ENCODE assay signal across 31 mouse cellular contexts in genomic region chr2:146819065-146819464, GRCm38 (mm10).
"Had no signal": no experiment of that assay in that cellular context is flagged by ENCODE, and none has a peak within 500 bp of the region (broad histone marks: within the 10 kb centered on the region; RNA-seq: fewer than 3 reads in every experiment).

No protein-coding gene starts in this region.

- DNase-seq: left cerebral cortex, postnatal 4 days; liver; liver, embryonic 13.5 days; liver, postnatal 0 days; lung, adult 18-20 months; lung, adult 2 months; lung, embryonic 14.5 days; lung, postnatal 10 days; lung, postnatal 14 days; lung, postnatal 36 days; lung, postnatal 4 days; midbrain, embryonic 14.5 days had no signal

- ATAC-seq: liver, embryonic 12.5 days; liver, postnatal 0 days; lung, postnatal 0 days; midbrain, embryonic 13.5 days; midbrain, embryonic 15.5 days; midbrain, embryonic 16.5 days had no signal

- H3K4me2 ChIP-seq: limb, embryonic 12.5 days; limb, embryonic 13.5 days; limb, embryonic 15.5 days; liver, embryonic 11.5 days; liver, embryonic 12.5 days; liver, embryonic 13.5 days; liver, embryonic 15.5 days; lung, embryonic 14.5 days; lung, embryonic 15.5 days; midbrain, embryonic 11.5 days; midbrain, embryonic 12.5 days; midbrain, embryonic 13.5 days; midbrain, embryonic 15.5 days had no signal

- H3K4me1 ChIP-seq: limb, embryonic 13.5 days; limb, embryonic 15.5 days; liver, embryonic 12.5 days; liver, embryonic 13.5 days; liver, embryonic 15.5 days; lung, embryonic 15.5 days; megakaryocyte, embryonic 14.5 days had no signal

- H3K36me3 ChIP-seq: limb, embryonic 10.5 days; limb, embryonic 12.5 days; limb, embryonic 13.5 days; limb, embryonic 15.5 days; liver, embryonic 12.5 days; liver, embryonic 13.5 days; liver, embryonic 15.5 days; lung, embryonic 15.5 days; midbrain, embryonic 10.5 days; midbrain, embryonic 12.5 days; midbrain, embryonic 13.5 days; midbrain, embryonic 15.5 days had no signal

- H3K9me3 ChIP-seq: limb, embryonic 10.5 days; limb, embryonic 13.5 days; limb, embryonic 15.5 days; liver, embryonic 12.5 days; liver, embryonic 13.5 days; liver, embryonic 15.5 days; lung, embryonic 15.5 days; megakaryocyte, embryonic 14.5 days; midbrain, embryonic 10.5 days; midbrain, embryonic 12.5 days; midbrain, embryonic 13.5 days; midbrain, embryonic 15.5 days had no signal

- H3K27me3 ChIP-seq: limb, embryonic 12.5 days; limb, embryonic 13.5 days; limb, embryonic 15.5 days; liver, embryonic 12.5 days; liver, embryonic 13.5 days; liver, embryonic 15.5 days; lung, embryonic 15.5 days had no signal

- H3K9ac ChIP-seq: limb, embryonic 12.5 days; limb, embryonic 13.5 days; limb, embryonic 15.5 days; liver, embryonic 12.5 days; liver, embryonic 13.5 days; liver, embryonic 14.5 days; liver, embryonic 15.5 days; liver, postnatal 0 days; lung, embryonic 14.5 days; lung, embryonic 15.5 days; midbrain, embryonic 12.5 days; midbrain, embryonic 13.5 days; midbrain, embryonic 15.5 days had no signal

- H3K27ac ChIP-seq: limb, embryonic 10.5 days; limb, embryonic 12.5 days; limb, embryonic 13.5 days; limb, embryonic 15.5 days; liver, embryonic 12.5 days; liver, embryonic 13.5 days; liver, embryonic 14.5 days; liver, embryonic 15.5 days; lung, embryonic 15.5 days; macrophage; midbrain, embryonic 10.5 days; midbrain, embryonic 12.5 days; midbrain, embryonic 13.5 days; midbrain, embryonic 15.5 days had no signal

- H3K4me3 ChIP-seq: limb, embryonic 10.5 days; limb, embryonic 12.5 days; limb, embryonic 13.5 days; limb, embryonic 15.5 days; liver, embryonic 12.5 days; liver, embryonic 13.5 days; liver, embryonic 15.5 days; lung, embryonic 15.5 days; megakaryocyte, embryonic 14.5 days; midbrain, embryonic 10.5 days; midbrain, embryonic 12.5 days; midbrain, embryonic 13.5 days; midbrain, embryonic 15.5 days; myocyte had no signal
